Mouse (Mus musculus): ENCODE measurements around the gene Gcdh. TPM values are rescaled to one million over a fixed set of nuclear protein-coding genes. Genes with fewer than 3 reads are reported as not detected.

Gene Gcdh
- total RNA-seq, 1 experiment from 2014 or later, result 25.2 TPM

GRCm38 (mm10) chr8:84877297-84878035 lies 16.3 kb downstream of the Gcdh start:
- no peak for ATAC-seq (replicated peaks; ENCODE audit: low read depth, poor library complexity, severe bottlenecking)

DNA sequence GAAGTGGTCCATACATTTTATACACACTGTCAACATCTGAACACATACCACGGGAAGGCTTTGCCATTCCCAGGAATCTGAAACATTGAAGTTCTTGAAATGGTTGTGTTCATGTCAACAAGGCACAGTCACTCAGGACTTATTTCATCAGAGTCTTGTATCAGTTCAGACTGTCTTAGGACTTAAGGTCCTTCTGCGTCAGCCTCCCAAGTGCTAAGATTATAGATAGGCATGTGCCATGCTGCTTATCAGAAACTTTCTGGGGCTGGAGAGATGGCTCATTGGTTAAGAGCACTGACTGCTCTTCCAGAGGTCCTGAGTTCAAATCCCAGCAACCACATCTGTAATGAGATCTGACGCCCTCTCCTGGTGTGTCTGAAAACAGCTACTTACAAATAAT lies 19.4 kb downstream of the Gcdh start:
- ATAC-seq (replicated peaks; ENCODE audit: low read depth, poor library complexity, severe bottlenecking), result no peak

- ATAC-seq (replicated peaks; ENCODE audit: low read depth, poor library complexity, severe bottlenecking), result no peak
Observed at GRCm38 (mm10) chr8:84873016-84873415, 20.7 kb downstream of the Gcdh start.

DNA sequence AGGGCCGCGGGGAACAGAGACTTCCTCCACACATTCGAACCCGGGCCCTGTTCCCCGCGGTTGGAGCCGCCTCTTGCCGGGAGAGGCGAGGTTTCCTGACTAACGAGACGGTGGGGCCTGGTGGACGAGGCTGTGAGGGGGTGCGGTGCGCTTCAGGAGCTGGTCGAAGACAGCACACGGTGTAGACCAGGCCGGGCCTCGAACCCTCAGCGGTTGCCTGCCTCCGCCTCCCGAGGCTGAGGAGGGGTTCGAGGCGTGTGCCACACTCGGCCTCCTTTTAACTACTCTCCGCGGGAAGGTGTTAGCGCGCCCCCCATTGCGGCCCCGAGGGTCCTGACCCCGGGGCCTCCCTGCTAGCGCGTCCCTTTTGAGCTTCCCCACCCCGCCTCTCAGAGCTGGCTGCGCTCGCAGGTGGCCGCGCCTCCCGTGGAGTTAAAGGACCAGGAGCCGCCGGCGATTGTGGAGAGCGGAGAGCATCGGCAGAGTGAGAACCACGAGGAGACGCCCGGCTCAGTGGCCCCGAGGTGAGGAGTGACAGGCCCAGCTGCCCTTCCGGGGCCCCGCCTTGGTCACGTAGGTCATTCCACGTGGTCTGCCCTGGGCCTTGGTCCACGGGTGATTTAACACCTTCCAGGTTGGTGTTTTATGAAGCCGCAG lies 21.3 kb downstream of the Gcdh start:
- ATAC-seq (replicated peaks; ENCODE audit: low read depth, poor library complexity, severe bottlenecking), result peak; percentile 22

GRCm38 (mm10) chr8:84871376-84872308 lies 22.1 kb downstream of the Gcdh start, which contains the start of gene Syce2:
TSS of gene Syce2 (plus strand) at chr8:84872111.
- ATAC-seq (replicated peaks; ENCODE audit: low read depth, poor library complexity, severe bottlenecking), result peak; percentile 70

GRCm38 (mm10) chr8:84856864-84857441 lies 36.8 kb downstream of the Gcdh start, which contains the start of gene Farsa:
TSS of gene Farsa (plus strand) at chr8:84856989.
- peak; percentile 96 for ATAC-seq (replicated peaks; ENCODE audit: low read depth, poor library complexity, severe bottlenecking)

DNA sequence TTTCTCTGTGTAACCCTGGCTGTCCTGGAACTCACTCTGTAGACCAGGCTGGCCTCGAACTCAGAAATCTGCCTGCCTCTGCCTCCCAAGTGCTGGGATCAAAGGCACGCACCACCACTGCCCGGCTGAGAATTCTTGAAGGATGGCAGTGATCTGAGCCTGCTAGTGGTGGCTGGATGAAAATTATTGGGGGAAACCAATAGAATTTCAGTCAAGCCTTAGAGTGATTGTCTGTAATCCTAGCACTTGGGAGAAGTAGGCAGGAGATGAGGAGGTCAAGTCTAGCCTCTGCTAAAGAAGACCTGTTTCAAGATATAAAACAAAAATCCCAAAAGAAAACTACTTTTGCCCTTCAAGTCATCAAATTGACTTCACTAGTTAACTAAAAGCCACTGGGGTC lies 37.3 kb downstream of the Gcdh start:
- no peak for ATAC-seq (replicated peaks; ENCODE audit: low read depth, poor library complexity, severe bottlenecking)

DNA sequence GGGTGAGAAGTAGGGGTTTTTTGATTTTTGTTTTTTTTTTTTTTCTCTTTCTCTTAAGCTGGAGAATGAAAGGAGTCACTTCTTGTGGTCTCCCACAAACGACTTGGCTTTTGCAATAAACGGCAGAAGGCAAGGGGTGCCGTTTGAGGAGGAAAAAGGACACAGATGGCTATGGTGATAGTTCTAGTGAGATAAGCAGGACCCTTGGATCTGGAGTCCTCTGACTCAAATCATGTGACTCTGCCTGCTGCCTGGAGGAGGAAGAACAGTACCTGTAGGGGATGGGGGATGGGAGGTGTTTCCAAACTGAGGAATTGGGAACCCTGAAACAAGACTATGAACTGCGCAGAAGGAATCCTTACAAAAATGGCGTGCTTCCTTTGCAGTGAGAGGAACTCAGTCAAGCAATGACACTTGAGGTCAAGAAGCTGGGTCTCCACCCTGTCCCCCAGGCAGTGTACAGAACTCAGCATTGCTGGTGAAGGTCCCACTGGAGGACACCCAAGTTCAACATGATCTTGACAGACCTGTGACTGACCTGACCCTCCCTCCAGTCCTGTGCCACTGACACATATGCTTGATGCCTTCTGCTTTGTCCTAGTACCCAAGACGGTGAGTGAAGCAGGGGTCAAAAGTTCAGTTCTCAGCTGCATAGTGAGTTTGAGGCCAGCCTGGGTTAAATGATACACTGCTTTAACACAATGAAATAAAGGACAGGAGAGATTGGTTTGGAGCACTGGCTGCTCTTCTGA lies 45.9 kb downstream of the Gcdh start:
- ATAC-seq (replicated peaks; ENCODE audit: low read depth, poor library complexity, severe bottlenecking), result peak; percentile 38

DNA sequence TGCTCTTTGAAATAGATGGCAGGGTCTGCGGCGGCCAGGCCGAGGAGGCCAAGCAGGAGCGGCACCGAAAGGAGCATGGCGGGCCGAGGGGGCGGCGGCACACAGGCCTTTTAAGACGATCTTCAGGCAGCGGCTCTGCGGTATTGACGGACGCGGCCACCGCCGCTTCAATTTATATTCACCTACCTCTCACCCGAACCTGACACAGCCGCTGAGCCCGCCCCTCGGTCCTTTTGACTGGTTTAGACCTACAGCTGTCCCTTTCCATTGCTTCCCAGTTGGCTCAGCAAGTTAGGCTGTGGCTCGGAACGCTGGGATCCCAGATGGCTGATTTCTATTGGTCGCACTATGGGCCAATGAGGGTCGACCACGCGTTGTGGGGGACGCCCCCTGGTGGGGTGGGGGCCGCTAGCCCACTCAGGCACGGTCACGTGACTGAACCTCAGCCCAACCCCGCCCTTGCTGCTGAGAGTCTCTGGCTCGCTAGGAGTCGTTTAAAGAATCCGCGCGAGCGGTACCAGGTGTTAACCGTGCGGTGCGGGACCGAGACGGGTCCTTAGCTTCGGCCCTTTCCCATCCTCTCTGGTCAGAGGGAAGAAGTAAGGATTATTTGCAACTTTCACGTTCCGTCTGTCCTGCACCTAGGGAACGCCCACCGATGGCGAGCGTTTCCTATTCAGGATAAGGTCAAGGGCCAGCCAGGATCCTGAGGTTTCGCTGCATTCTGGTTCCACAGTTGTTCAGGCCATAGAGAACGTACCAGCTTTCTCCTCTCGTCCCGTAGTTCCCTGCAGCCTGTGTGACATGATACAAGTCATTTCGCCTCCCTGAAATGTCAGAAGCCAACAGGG lies 46.8 kb downstream of the Gcdh start, which contains the start of gene Calr:
Gene Calr, minus strand, starts transcription at position 213 of the 851 bp plus-strand sequence.
- peak; percentile 87 for ATAC-seq (replicated peaks; ENCODE audit: low read depth, poor library complexity, severe bottlenecking)

- no peak for ATAC-seq (replicated peaks; ENCODE audit: low read depth, poor library complexity, severe bottlenecking)
Observed at GRCm38 (mm10) chr8:84846094-84846721, 47.5 kb downstream of the Gcdh start.

DNA sequence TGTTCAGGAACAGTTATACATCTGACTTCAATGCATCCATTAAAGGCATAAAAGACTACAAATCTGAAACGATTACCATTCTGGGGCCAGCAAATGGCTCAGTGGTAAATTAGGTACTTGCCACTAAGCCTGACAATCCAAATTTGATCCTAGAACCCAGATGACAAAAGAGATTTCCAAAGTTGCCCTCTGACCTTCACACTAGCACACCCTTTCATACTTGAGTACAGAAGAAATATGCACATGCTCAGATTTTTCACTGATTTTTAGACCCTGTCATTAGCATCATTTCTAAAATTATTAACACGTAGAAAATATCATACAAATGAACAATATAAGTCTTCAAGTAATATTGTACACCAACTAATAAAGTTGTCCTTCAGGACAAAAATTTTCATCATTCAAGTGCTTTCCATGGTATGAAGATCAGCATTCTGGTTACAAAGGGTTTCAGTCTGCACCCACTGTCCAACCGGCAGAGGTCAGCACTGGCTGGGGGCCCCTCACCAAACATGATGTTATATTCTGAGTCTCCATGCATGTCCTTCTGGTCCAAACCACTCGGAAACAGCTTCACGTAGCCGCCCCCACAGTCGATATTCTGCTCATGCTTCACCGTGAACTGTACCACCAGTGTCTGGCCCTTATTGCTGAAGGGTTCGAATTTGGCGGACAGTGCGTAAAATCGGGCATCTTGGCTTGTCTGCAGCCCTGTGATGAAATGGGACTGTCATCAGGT lies 48.2 kb downstream of the Gcdh start:
- no peak for ATAC-seq (replicated peaks; ENCODE audit: low read depth, poor library complexity, severe bottlenecking)

DNA sequence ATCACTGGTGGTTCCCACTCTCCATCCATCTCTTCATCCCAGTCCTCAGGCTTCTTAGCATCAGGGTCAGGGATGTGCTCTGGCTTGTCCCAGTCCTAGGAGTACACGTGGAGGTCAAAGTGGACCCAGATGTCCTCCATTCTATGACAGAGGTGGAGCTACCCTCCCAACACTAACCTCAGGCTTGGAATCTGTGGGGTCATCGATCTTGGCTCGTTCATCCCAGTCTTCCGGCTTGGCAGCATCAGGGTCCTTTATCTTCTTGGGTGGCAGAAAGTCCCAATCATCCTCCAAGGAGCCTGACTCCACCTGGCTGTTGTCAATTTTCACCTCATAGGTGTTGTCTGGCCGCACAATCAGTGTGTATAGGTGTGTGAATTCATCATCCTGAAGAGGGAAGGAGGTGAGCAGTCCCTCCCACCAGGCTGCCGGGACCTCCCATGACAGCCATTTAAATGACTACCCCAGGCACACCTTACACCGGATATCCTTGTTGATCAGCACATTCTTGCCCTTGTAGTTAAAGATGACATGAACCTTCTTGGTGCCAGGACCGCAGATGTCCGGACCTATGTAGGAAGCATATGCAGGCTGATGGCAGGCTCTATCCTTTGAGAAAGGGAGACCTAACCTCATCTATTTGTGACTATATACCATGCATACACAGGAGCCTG lies 49.2 kb downstream of the Gcdh start:
- ATAC-seq (replicated peaks; ENCODE audit: low read depth, poor library complexity, severe bottlenecking), result no peak

GRCm38 (mm10) chr8:84841514-84841913 lies 52.2 kb downstream of the Gcdh start:
- ATAC-seq (replicated peaks; ENCODE audit: low read depth, poor library complexity, severe bottlenecking), result no peak

DNA sequence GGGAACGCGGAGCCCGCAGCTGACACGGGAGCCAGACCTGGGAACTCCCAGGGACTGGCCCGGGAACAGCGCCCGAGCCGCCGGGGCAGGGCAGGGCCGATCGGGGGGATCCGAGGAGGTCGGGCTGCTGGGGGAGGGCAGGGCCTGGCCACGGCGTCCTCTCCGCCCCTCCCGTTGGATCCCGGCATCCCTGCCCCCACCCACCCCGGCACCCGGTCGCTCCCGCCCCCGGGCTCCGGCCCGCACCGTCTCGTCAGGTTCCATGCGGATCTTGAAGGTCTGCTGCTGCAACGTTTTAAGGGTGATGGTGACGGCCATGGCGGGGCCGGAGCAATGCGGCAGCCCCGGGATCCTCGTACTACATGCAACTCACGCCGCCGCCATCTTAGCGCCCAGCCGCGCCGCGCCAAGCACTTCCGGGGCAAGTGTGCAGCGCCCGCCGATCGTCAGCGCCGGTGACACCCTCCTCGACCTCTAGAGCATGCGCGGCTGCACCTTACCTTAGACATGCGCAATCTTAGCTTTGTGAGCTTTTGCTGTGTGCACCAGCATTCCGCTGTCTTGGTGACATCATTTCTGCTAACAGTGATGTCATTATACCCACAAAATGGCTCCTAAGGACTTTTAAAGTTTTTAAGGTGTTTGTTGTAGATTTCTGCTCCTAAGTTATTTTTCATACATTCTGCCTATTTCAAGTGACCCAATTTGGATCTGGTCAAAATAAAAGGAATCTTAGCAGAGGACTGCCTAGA lies 53.3 kb downstream of the Gcdh start, which contains the start of gene Rad23a:
Gene Rad23a, minus strand, starts transcription at position 418 of the 752 bp plus-strand sequence.
- ATAC-seq (replicated peaks; ENCODE audit: low read depth, poor library complexity, severe bottlenecking), result peak; percentile 91

- ATAC-seq (replicated peaks; ENCODE audit: low read depth, poor library complexity, severe bottlenecking), result no peak
Observed at GRCm38 (mm10) chr8:84839875-84840247, 53.9 kb downstream of the Gcdh start.

DNA sequence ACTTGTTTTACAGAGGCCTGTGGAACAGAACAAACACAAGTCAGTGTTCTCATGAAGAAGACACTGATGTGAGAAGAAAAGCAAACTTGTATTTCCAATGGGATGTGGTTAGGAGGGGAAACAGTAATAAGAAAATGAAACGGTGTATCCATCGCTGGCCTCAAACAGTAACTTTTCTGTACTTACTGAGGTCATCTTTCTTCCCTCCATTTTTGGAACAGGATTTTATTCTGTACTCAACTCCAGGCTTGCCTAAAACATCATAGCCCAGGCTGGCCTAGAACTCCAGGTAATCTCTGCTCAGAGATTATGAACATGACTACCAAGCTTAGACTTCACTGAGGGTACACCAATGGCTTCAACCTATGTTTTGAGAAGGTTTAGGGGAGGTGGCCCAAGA lies 54.3 kb downstream of the Gcdh start:
- ATAC-seq (replicated peaks; ENCODE audit: low read depth, poor library complexity, severe bottlenecking), result no peak

Measured in common myeloid progenitor, adult 5-6 weeks (primary cell).